ENCODE assay signal across 20 mouse cellular contexts in genomic region chr12:107969126-107969525, GRCm38 (mm10). TPM values are rescaled to one million over a fixed set of nuclear protein-coding genes. Genes with fewer than 3 reads are reported as not detected.
DNase-seq lines count a peak whose midpoint lies in the region; ATAC-seq lines count a peak whose summit lies in the region.
"Had no signal": no experiment of that assay in that cellular context is flagged by ENCODE, and none has a peak within 500 bp of the region (broad histone marks: within the 10 kb centered on the region; RNA-seq: fewer than 3 reads in every experiment).

No protein-coding gene starts in this region.

- no peak for ATAC-seq in forebrain, embryonic 13.5 days
- no peak for ATAC-seq in midbrain, embryonic 15.5 days (replicated peaks)
- ATAC-seq: activated CD4-positive, CD25-positive, alpha-beta regulatory T cell, adult 4 months; intestine, embryonic 16.5 days; lung, postnatal 0 days; Patski had no signal

- peaks cover 97% of the 10 kb centered on the region for H3K4me1 ChIP-seq in forebrain, embryonic 10.5 days
- H3K4me1 ChIP-seq in forebrain, embryonic 13.5 days, result peaks cover 97% of the 10 kb centered on the region
- peaks cover 47% of the 10 kb centered on the region for H3K4me1 ChIP-seq in midbrain, embryonic 15.5 days
- H3K4me1 ChIP-seq: liver, embryonic 15.5 days had no signal

- peak overlapping the region; percentile 53 for H3K4me2 ChIP-seq in forebrain, embryonic 13.5 days
- peak overlapping the region; percentile 37; the same call in 1 of the 2 replicates for H3K4me2 ChIP-seq in midbrain, embryonic 15.5 days
- H3K4me2 ChIP-seq: embryonic facial prominence, embryonic 15.5 days; liver, embryonic 15.5 days had no signal

- peaks cover 17% of the 10 kb centered on the region; the same call in 1 of the 2 replicates for H3K27me3 ChIP-seq in forebrain, embryonic 10.5 days (ENCODE audit: poor library complexity, severe bottlenecking)
- H3K27me3 ChIP-seq in forebrain, embryonic 13.5 days, result no peaks in the 10 kb centered on the region
- H3K27me3 ChIP-seq in midbrain, embryonic 15.5 days (replicated peaks), result no peaks in the 10 kb centered on the region
- H3K27me3 ChIP-seq: embryonic facial prominence, embryonic 15.5 days had no signal

- WGBS in forebrain, embryonic 10.5 days, result 82% methylated on average over 8 of the region's 8 CpGs
- WGBS in forebrain, embryonic 13.5 days, result 65% methylated on average over 8 of the region's 8 CpGs
- WGBS in midbrain, embryonic 15.5 days, result 74% methylated on average over 8 of the region's 8 CpGs

- peak overlapping the region; percentile 65; the same call in 1 of the 2 replicates for H3K27ac ChIP-seq in forebrain, embryonic 10.5 days
- H3K27ac ChIP-seq in forebrain, embryonic 13.5 days, result peak overlapping the region; percentile 92
- peak overlapping the region; percentile 78; the same call in 1 of the 2 replicates for H3K27ac ChIP-seq in midbrain, embryonic 15.5 days
- H3K27ac ChIP-seq: heart, embryonic 10.5 days; liver, embryonic 15.5 days had no signal

- peak; percentile 35 for DNase-seq in kidney, adult 9 months
- DNase-seq in kidney, postnatal 10 days, result no peak
- no peak for DNase-seq in forebrain, embryonic 10.5 days (ENCODE audit: extremely low spot score, low spot score)
- no peak for DNase-seq in urinary bladder, postnatal 25 days (ENCODE audit: low spot score)
- no peak for DNase-seq in cerebellum, postnatal 4 days (ENCODE audit: low spot score in 2 of 2)
- DNase-seq in spleen, postnatal 36 days (ENCODE audit: low spot score in 2 of 2), result no peak
- DNase-seq: adrenal gland, postnatal 36 days; cerebellum, adult 8-10 months; gastrocnemius, postnatal 14 days; heart, postnatal 36 days had no signal

- 0 out of 2 replicates have a peak overlapping the region, but pooled peaks have one; percentile 26 for H3K9ac ChIP-seq in forebrain, embryonic 13.5 days
- no peak overlapping the region for H3K9ac ChIP-seq in midbrain, embryonic 15.5 days
- H3K9ac ChIP-seq: embryonic facial prominence, embryonic 15.5 days; liver, embryonic 15.5 days had no signal

- no peaks in the 10 kb centered on the region for H3K9me3 ChIP-seq in forebrain, embryonic 10.5 days
- H3K9me3 ChIP-seq in forebrain, embryonic 13.5 days (replicated peaks), result no peaks in the 10 kb centered on the region
- no peaks in the 10 kb centered on the region for H3K9me3 ChIP-seq in midbrain, embryonic 15.5 days
- H3K9me3 ChIP-seq: embryonic facial prominence, embryonic 15.5 days; heart, embryonic 10.5 days; liver, embryonic 15.5 days had no signal

- no peak overlapping the region for H3K4me3 ChIP-seq in forebrain, embryonic 10.5 days
- H3K4me3 ChIP-seq in forebrain, embryonic 13.5 days, result no peak overlapping the region
- no peak overlapping the region for H3K4me3 ChIP-seq in midbrain, embryonic 15.5 days
- H3K4me3 ChIP-seq: embryonic facial prominence, embryonic 15.5 days; heart, embryonic 10.5 days; liver, embryonic 15.5 days; myocyte had no signal

- peaks cover 9% of the 10 kb centered on the region for H3K36me3 ChIP-seq in forebrain, embryonic 10.5 days (replicated peaks)
- H3K36me3 ChIP-seq in forebrain, embryonic 13.5 days (ENCODE audit: poor library complexity, severe bottlenecking), result peaks cover 3% of the 10 kb centered on the region; the same call in 1 of the 2 replicates
- no peaks in the 10 kb centered on the region for H3K36me3 ChIP-seq in midbrain, embryonic 15.5 days (replicated peaks)
- H3K36me3 ChIP-seq: embryonic facial prominence, embryonic 15.5 days; liver, embryonic 15.5 days had no signal

RNA-seq across cellular contexts. Expression of gene Bcl11b, which starts 34.3 kb away (rescaled TPM):
- 3.4 and 5.5 TPM in 2 replicates for polyA plus RNA-seq in forebrain, embryonic 10.5 days (2016; fragmentation: Nextera tagmentation; extraction: Ambion mirVana)
- polyA plus RNA-seq in forebrain, embryonic 13.5 days (2015; fragmentation: Nextera tagmentation; extraction: Ambion mirVana), result 53.5 and 61.1 TPM in 2 replicates
- polyA plus RNA-seq in midbrain, embryonic 15.5 days (2015; fragmentation: Nextera tagmentation; extraction: Ambion mirVana), result 33.7 and 37.6 TPM in 2 replicates
- polyA plus RNA-seq: myocyte had no signal
